Mouse (Mus musculus) ES-Bruce4 (cell line): ENCODE results near the gene Irf2bpl.

Source experiments
- CTCF ChIP-seq: IDR thresholded peaks from one replicate; pipeline ENCODE4 v1.8.1; 2011; ENCODE audit warnings: low read depth, low read length
- POLR2A ChIP-seq: IDR thresholded peaks from one replicate; pipeline ENCODE4 v1.8.1; 2011; ENCODE audit warnings: low read length; ENCODE audit not compliant: insufficient read depth

- TF ChIP-seq CTCF: no peak
- no peak for TF ChIP-seq POLR2A
Measured at GRCm38 (mm10) chr12:86840526-86840925, 44.1 kb downstream of the Irf2bpl start.
